Mouse (Mus musculus): ENCODE measurements at regions not wholly inside any gene's neighbourhood (a gene's known extent, or its start where the extent isn't known, plus 50 kb on each side); places are given as distances from the start of the nearest gene placed in this dataset.

GRCm38 (mm10) chr13:60364778-60365672, 187.9 kb upstream of the Gas1 start:
- no peak for DNase-seq (ENCODE audit: low spot score)

- no peak for DNase-seq (ENCODE audit: low spot score)
Observed at GRCm38 (mm10) chr13:60369216-60369615, 192.1 kb upstream of the Gas1 start.

GRCm38 (mm10) chr13:60371656-60372055, 194.5 kb upstream of the Gas1 start:
- DNase-seq (ENCODE audit: low spot score) = no peak

GRCm38 (mm10) chr13:60376705-60377104, 199.5 kb upstream of the Gas1 start:
- no peak for DNase-seq (ENCODE audit: low spot score)

- DNase-seq (ENCODE audit: low spot score) = no peak
Observed at GRCm38 (mm10) chr13:60382855-60383254, 205.7 kb upstream of the Gas1 start.

- no peak for DNase-seq (ENCODE audit: low spot score)
Observed at GRCm38 (mm10) chr13:60398836-60399235, 202.9 kb upstream of the Dapk1 start.

- no peak for DNase-seq (ENCODE audit: low spot score)
Observed at GRCm38 (mm10) chr13:60400764-60401487, 200.8 kb upstream of the Dapk1 start.

GRCm38 (mm10) chr13:60403471-60403870, 198.3 kb upstream of the Dapk1 start:
- DNase-seq (ENCODE audit: low spot score) = no peak

- DNase-seq (ENCODE audit: low spot score) = no peak
Observed at GRCm38 (mm10) chr13:60407344-60407743, 194.4 kb upstream of the Dapk1 start.

GRCm38 (mm10) chr13:60409706-60410502, 191.8 kb upstream of the Dapk1 start:
- DNase-seq (ENCODE audit: low spot score) = no peak

GRCm38 (mm10) chr13:60416024-60416423, 185.7 kb upstream of the Dapk1 start:
- no peak for DNase-seq (ENCODE audit: low spot score)

- no peak for DNase-seq (ENCODE audit: low spot score)
Observed at GRCm38 (mm10) chr13:60417015-60417414, 184.7 kb upstream of the Dapk1 start.

- DNase-seq (ENCODE audit: low spot score) = peak; percentile 48
Observed at GRCm38 (mm10) chr13:60417436-60418158, 184.2 kb upstream of the Dapk1 start.

GRCm38 (mm10) chr13:60420386-60420785, 181.4 kb upstream of the Dapk1 start:
- no peak for DNase-seq (ENCODE audit: low spot score)

- DNase-seq (ENCODE audit: low spot score) = no peak
Observed at GRCm38 (mm10) chr13:60420842-60421696, 180.7 kb upstream of the Dapk1 start.

- no peak for DNase-seq (ENCODE audit: low spot score)
Observed at GRCm38 (mm10) chr13:60424267-60424666, 177.5 kb upstream of the Dapk1 start.

- DNase-seq (ENCODE audit: low spot score) = no peak
Observed at GRCm38 (mm10) chr13:60425140-60425539, 176.6 kb upstream of the Dapk1 start.

- DNase-seq (ENCODE audit: low spot score) = no peak
Observed at GRCm38 (mm10) chr13:60425556-60425955, 176.2 kb upstream of the Dapk1 start.

GRCm38 (mm10) chr13:60426192-60426840, 175.4 kb upstream of the Dapk1 start:
- no peak for DNase-seq (ENCODE audit: low spot score)

- DNase-seq (ENCODE audit: low spot score) = no peak
Observed at GRCm38 (mm10) chr13:60427077-60427476, 174.7 kb upstream of the Dapk1 start.
